Mouse (Mus musculus): Measurements from ENCODE around the gene Dll4. TPM values are rescaled to one million over a fixed set of nuclear protein-coding genes. Genes with fewer than 3 reads are reported as not detected.

The Dll4 gene
- polyA plus RNA-seq, 1 experiment from 2014 or later, result 5.6 TPM

- Histone ChIP-seq H3K9me3 (replicated peaks) (no peaks in the 10 kb centered on the region), H3K4me1 (peaks cover 44% of the 10 kb centered on the region), H3K4me2 (replicated peaks) (peak overlapping the region; percentile 72), H3K36me3 (no peaks in the 10 kb centered on the region), H3K4me3 (peak overlapping the region; percentile 38; the same call in 1 of the 2 replicates), H3K27ac (no peak overlapping the region), H3K9ac (no peak overlapping the region), H3K27me3 (peaks cover 94% of the 10 kb centered on the region)
- WGBS, result 16% methylated on average over 11 of the region's 11 CpGs
- ATAC-seq (ENCODE audit: low FRiP score), result no peak
Measured at GRCm38 (mm10) chr2:119327942-119328526, 2.5 kb downstream of the Dll4 start.

- H3K9me3 ChIP-seq (replicated peaks), result no peaks in the 10 kb centered on the region
- peaks cover 44% of the 10 kb centered on the region for H3K4me1 ChIP-seq
- 0 out of 2 replicates have a peak overlapping the region, but pooled peaks have one; percentile 38 for H3K4me3 ChIP-seq
- ATAC-seq (ENCODE audit: low FRiP score), result no peak
- H3K4me2 ChIP-seq (replicated peaks), result peak overlapping the region; percentile 72
- no peak overlapping the region for H3K27ac ChIP-seq
- H3K27me3 ChIP-seq, result peaks cover 89% of the 10 kb centered on the region
- 38% methylated on average over 5 of the region's 5 CpGs for whole genome bisulfite sequencing
- no peak overlapping the region for H3K9ac ChIP-seq
- H3K36me3 ChIP-seq, result no peaks in the 10 kb centered on the region
Measured at GRCm38 (mm10) chr2:119328546-119328945, 3.0 kb downstream of the Dll4 start.

GRCm38 (mm10) chr2:119329123-119329817, 3.7 kb downstream of the Dll4 start:
- H3K27me3 ChIP-seq, result peaks cover 84% of the 10 kb centered on the region
- H3K4me2 ChIP-seq (replicated peaks), result no peak overlapping the region
- peak overlapping the region; percentile 4; the same call in 1 of the 2 replicates for H3K9ac ChIP-seq
- no peaks in the 10 kb centered on the region for H3K9me3 ChIP-seq (replicated peaks)
- no peaks in the 10 kb centered on the region for H3K36me3 ChIP-seq
- H3K4me1 ChIP-seq, result peaks cover 37% of the 10 kb centered on the region
- H3K27ac ChIP-seq, result no peak overlapping the region
- H3K4me3 ChIP-seq, result no peak overlapping the region
- 60% methylated on average over 3 of the region's 3 CpGs for WGBS
- no peak for ATAC-seq (ENCODE audit: low FRiP score)

- no peak overlapping the region for H3K4me2 ChIP-seq (replicated peaks)
- WGBS, result 92% methylated on average over 8 of the region's 8 CpGs
- ATAC-seq (ENCODE audit: low FRiP score), result no peak
Measured at GRCm38 (mm10) chr2:119330795-119331194, 5.2 kb downstream of the Dll4 start.

GRCm38 (mm10) chr2:119332177-119332661, 6.6 kb downstream of the Dll4 start:
- Histone ChIP-seq H3K9ac (no peak overlapping the region), H3K27ac (no peak overlapping the region), H3K4me1 (peaks cover 8% of the 10 kb centered on the region), H3K9me3 (replicated peaks) (no peaks in the 10 kb centered on the region), H3K36me3 (no peaks in the 10 kb centered on the region), H3K27me3 (peaks cover 72% of the 10 kb centered on the region), H3K4me2 (replicated peaks) (no peak overlapping the region), H3K4me3 (no peak overlapping the region)
- no peak for ATAC-seq (ENCODE audit: low FRiP score)
- 73% methylated on average over 24 of the region's 24 CpGs for WGBS

More at GRCm38 (mm10) chr2:119330795-119331194, 5.2 kb downstream of the Dll4 start:
- H3K9ac ChIP-seq, result no peak overlapping the region
- peaks cover 22% of the 10 kb centered on the region for H3K4me1 ChIP-seq
- no peaks in the 10 kb centered on the region for H3K36me3 ChIP-seq
- peaks cover 76% of the 10 kb centered on the region for H3K27me3 ChIP-seq
- H3K9me3 ChIP-seq (replicated peaks), result no peaks in the 10 kb centered on the region
- no peak overlapping the region for H3K27ac ChIP-seq
- H3K4me3 ChIP-seq, result no peak overlapping the region

- Histone ChIP-seq H3K36me3 (no peaks in the 10 kb centered on the region), H3K4me1 (peaks cover 8% of the 10 kb centered on the region; the same call in 1 of the 2 replicates), H3K27ac (no peak overlapping the region), H3K27me3 (peaks cover 53% of the 10 kb centered on the region), H3K4me3 (no peak overlapping the region), H3K9me3 (replicated peaks) (no peaks in the 10 kb centered on the region), H3K9ac (no peak overlapping the region), H3K4me2 (replicated peaks) (no peak overlapping the region)
- WGBS, result 65% methylated on average over 1 of the region's 1 CpGs
- ATAC-seq (ENCODE audit: low FRiP score), result no peak
Measured at GRCm38 (mm10) chr2:119334135-119334534, 8.6 kb downstream of the Dll4 start.

GRCm38 (mm10) chr2:119334964-119335525, 9.5 kb downstream of the Dll4 start:
- 71% methylated on average over 7 of the region's 7 CpGs for WGBS
- no peak overlapping the region for H3K4me3 ChIP-seq
- H3K9ac ChIP-seq, result no peak overlapping the region
- ATAC-seq (ENCODE audit: low FRiP score), result no peak
- H3K27me3 ChIP-seq, result peaks cover 44% of the 10 kb centered on the region
- H3K9me3 ChIP-seq (replicated peaks), result no peaks in the 10 kb centered on the region
- H3K4me1 ChIP-seq, result peaks cover 5% of the 10 kb centered on the region; the same call in 1 of the 2 replicates
- H3K36me3 ChIP-seq, result no peaks in the 10 kb centered on the region
- no peak overlapping the region for H3K4me2 ChIP-seq (replicated peaks)
- H3K27ac ChIP-seq, result no peak overlapping the region

GRCm38 (mm10) chr2:119335535-119335934, 10.0 kb downstream of the Dll4 start:
- 90% methylated on average over 1 of the region's 1 CpGs for WGBS

GRCm38 (mm10) chr2:119336002-119336401, 10.4 kb downstream of the Dll4 start:
- no peak overlapping the region for H3K27ac ChIP-seq
- H3K4me3 ChIP-seq, result no peak overlapping the region
- H3K4me1 ChIP-seq, result peaks cover 5% of the 10 kb centered on the region; the same call in 1 of the 2 replicates
- 78% methylated on average over 2 of the region's 2 CpGs for WGBS
- no peaks in the 10 kb centered on the region for H3K9me3 ChIP-seq (replicated peaks)
- peaks cover 34% of the 10 kb centered on the region for H3K27me3 ChIP-seq
- no peaks in the 10 kb centered on the region for H3K36me3 ChIP-seq
- H3K9ac ChIP-seq, result no peak overlapping the region
- no peak overlapping the region for H3K4me2 ChIP-seq (replicated peaks)
- no peak for ATAC-seq (ENCODE audit: low FRiP score)

More at GRCm38 (mm10) chr2:119335535-119335934, 10.0 kb downstream of the Dll4 start:
- Histone ChIP-seq H3K27me3 (peaks cover 39% of the 10 kb centered on the region), H3K4me3 (no peak overlapping the region), H3K4me2 (replicated peaks) (no peak overlapping the region), H3K36me3 (no peaks in the 10 kb centered on the region), H3K4me1 (peaks cover 5% of the 10 kb centered on the region; the same call in 1 of the 2 replicates), H3K27ac (no peak overlapping the region), H3K9me3 (replicated peaks) (no peaks in the 10 kb centered on the region), H3K9ac (no peak overlapping the region)
- no peak for ATAC-seq (ENCODE audit: low FRiP score)

GRCm38 (mm10) chr2:119336470-119336869, 10.9 kb downstream of the Dll4 start:
- H3K4me2 ChIP-seq (replicated peaks), result no peak overlapping the region
- H3K4me1 ChIP-seq, result peaks cover 5% of the 10 kb centered on the region; the same call in 1 of the 2 replicates
- H3K36me3 ChIP-seq, result no peaks in the 10 kb centered on the region
- ATAC-seq (ENCODE audit: low FRiP score), result no peak
- no peak overlapping the region for H3K27ac ChIP-seq
- WGBS, result 71% methylated on average over 10 of the region's 10 CpGs
- H3K9me3 ChIP-seq (replicated peaks), result no peaks in the 10 kb centered on the region
- no peak overlapping the region for H3K4me3 ChIP-seq
- H3K27me3 ChIP-seq, result peaks cover 29% of the 10 kb centered on the region
- no peak overlapping the region for H3K9ac ChIP-seq

GRCm38 (mm10) chr2:119337425-119338265, 12.1 kb downstream of the Dll4 start:
- peak overlapping the region; percentile 71; the same call in 1 of the 2 replicates for H3K27ac ChIP-seq
- H3K4me3 ChIP-seq, result peak overlapping the region; percentile 68
- no peaks in the 10 kb centered on the region for H3K36me3 ChIP-seq
- 8% methylated on average over 60 of the region's 60 CpGs for WGBS
- peaks cover 20% of the 10 kb centered on the region for H3K27me3 ChIP-seq
- H3K4me1 ChIP-seq, result peaks cover 5% of the 10 kb centered on the region; the same call in 1 of the 2 replicates
- peak overlapping the region; percentile 84 for H3K9ac ChIP-seq
- ATAC-seq (ENCODE audit: low FRiP score), result peak; percentile 83
- peak overlapping the region; percentile 85 for H3K4me2 ChIP-seq (replicated peaks)
- H3K9me3 ChIP-seq (replicated peaks), result no peaks in the 10 kb centered on the region

Measured in hindbrain, embryonic 12.5 days (tissue).